Mouse (Mus musculus) megakaryocyte, embryonic 14.5 days (primary cell): ENCODE measurements at regions not wholly inside any gene's neighbourhood (a gene's known extent, or its start where the extent isn't known, plus 50 kb on each side); places are given as distances from the start of the nearest gene placed in this dataset.

ENCODE experiments used
- H3K27me3 ChIP-seq: replicated peaks from 2 replicates; pipeline ENCODE3; 2012; ENCODE audit warnings: inconsistent platforms
- H3K36me3 ChIP-seq: replicated peaks from 2 replicates; pipeline ENCODE3; 2012; ENCODE audit warnings: low read length, inconsistent platforms, mixed read lengths
- H3K4me1 ChIP-seq: 2 replicates; pipeline ENCODE4 v1.6.1; 2012; ENCODE audit warnings: inconsistent platforms
- H3K4me3 ChIP-seq: replicated peaks from 2 replicates; pipeline ENCODE3; 2012; ENCODE audit warnings: moderate library complexity, mild to moderate bottlenecking, inconsistent platforms
- H3K9me3 ChIP-seq: 2 replicates; pipeline ENCODE4 v1.6.1; 2012; ENCODE audit warnings: inconsistent platforms
- FLI1 ChIP-seq: IDR thresholded peaks from 2 replicates; pipeline ENCODE4 v1.6.1; 2012; ENCODE audit warnings: low read length, inconsistent platforms, mixed read lengths
- GATA1 ChIP-seq: IDR thresholded peaks from 3 replicates; pipeline ENCODE4 v1.6.1; 2012; ENCODE audit warnings: mixed read lengths, low read length, inconsistent platforms, borderline replicate concordance

- H3K4me1 ChIP-seq = no peaks in the 10 kb centered on the region
- no peaks in the 10 kb centered on the region for H3K9me3 ChIP-seq
- no peak overlapping the region for H3K4me3 ChIP-seq
- H3K27me3 ChIP-seq = no peaks in the 10 kb centered on the region
- TF ChIP-seq GATA1 (no peak), FLI1 (no peak)
- no peaks in the 10 kb centered on the region for H3K36me3 ChIP-seq
Measured at GRCm38 (mm10) chr3:61303485-61303884, 58.0 kb upstream of the Rap2b start.

- Histone ChIP-seq H3K4me3 (no peak overlapping the region), H3K27me3 (no peaks in the 10 kb centered on the region), H3K4me1 (peaks cover 2% of the 10 kb centered on the region; the same call in 1 of the 2 replicates), H3K36me3 (no peaks in the 10 kb centered on the region), H3K9me3 (no peaks in the 10 kb centered on the region)
- TF ChIP-seq FLI1 = no peak
- TF ChIP-seq GATA1 = no peak
Measured at GRCm38 (mm10) chr3:61306306-61306705, 55.1 kb upstream of the Rap2b start.

GRCm38 (mm10) chr3:61308764-61309163 lies 52.7 kb upstream of the Rap2b start:
- Histone ChIP-seq H3K27me3 (no peaks in the 10 kb centered on the region), H3K4me1 (peaks cover 2% of the 10 kb centered on the region; the same call in 1 of the 2 replicates), H3K36me3 (no peaks in the 10 kb centered on the region), H3K9me3 (no peaks in the 10 kb centered on the region), H3K4me3 (no peak overlapping the region)
- no peak for TF ChIP-seq GATA1
- no peak for TF ChIP-seq FLI1

GRCm38 (mm10) chr3:61309197-61309596 lies 52.2 kb upstream of the Rap2b start:
- no peak for TF ChIP-seq FLI1
- Histone ChIP-seq H3K36me3 (no peaks in the 10 kb centered on the region), H3K4me3 (no peak overlapping the region), H3K9me3 (no peaks in the 10 kb centered on the region), H3K27me3 (no peaks in the 10 kb centered on the region), H3K4me1 (peaks cover 2% of the 10 kb centered on the region; the same call in 1 of the 2 replicates)
